Mouse (Mus musculus) neural tube, embryonic 12.5 days (tissue): ENCODE measurements around the gene Cdk17. TPM values are rescaled to one million over a fixed set of nuclear protein-coding genes. Genes with fewer than 3 reads are reported as not detected.

ENCODE experiments used
- ATAC-seq: fragments of 200-750 bp; cut with Nextera tagmentation; 2 replicates; pipeline ENCODE4 v1.8.0; 2017; ENCODE audit warnings: low read depth, mild to moderate bottlenecking, moderate TSS enrichment, moderate library complexity; ENCODE audit not compliant: low FRiP score
- H3K27ac ChIP-seq: fragments of 300-500 bp; sonication (generic); 2 replicates; pipeline ENCODE4 v1.5.1; 2016
- H3K27me3 ChIP-seq: fragments of 300-500 bp; sonication (generic); replicated peaks from 2 replicates; pipeline ENCODE4 v1.6.1; 2016; ENCODE audit warnings: mild to moderate bottlenecking
- H3K36me3 ChIP-seq: fragments of 300-500 bp; sonication (generic); 2 replicates; pipeline ENCODE4 v1.6.1; 2016; ENCODE audit warnings: mild to moderate bottlenecking
- H3K4me1 ChIP-seq: fragments of 300-500 bp; sonication (generic); 2 replicates; pipeline ENCODE4 v1.6.1; 2016
- H3K4me2 ChIP-seq: fragments of 300-500 bp; sonication (generic); replicated peaks from 2 replicates; pipeline ENCODE4 v1.6.1; 2016; ENCODE audit warnings: mild to moderate bottlenecking
- H3K4me3 ChIP-seq: fragments of 300-500 bp; sonication (generic); 2 replicates; pipeline ENCODE4 v1.5.1; 2016
- H3K9ac ChIP-seq: fragments of 300-500 bp; sonication (generic); 2 replicates; pipeline ENCODE4 v1.6.1; 2016; ENCODE audit warnings: mild to moderate bottlenecking
- H3K9me3 ChIP-seq: fragments of 300-500 bp; sonication (generic); 2 replicates; pipeline ENCODE4 v1.6.1; 2016; ENCODE audit warnings: mild to moderate bottlenecking
- WGBS: fragments of 180-500 bp; shearing (Covaris S2); methylation state at CpG from one replicate; pipeline ENCODE4 v1.1.7; 2016; 5-methylcytosine and 5-hydroxymethylcytosine counted together
- polyA plus RNA-seq: library from polyadenylated mRNA; unstranded; fragments of >200 nt; fragmentation: Nextera tagmentation; extraction: Ambion mirVana; gene quantifications from 2 replicates; pipeline ENCODE4 v1.2.1, GENCODE M21; 2016

The Cdk17 gene
- polyA plus RNA-seq, 1 experiment from 2014 or later: 54.1 TPM

DNA sequence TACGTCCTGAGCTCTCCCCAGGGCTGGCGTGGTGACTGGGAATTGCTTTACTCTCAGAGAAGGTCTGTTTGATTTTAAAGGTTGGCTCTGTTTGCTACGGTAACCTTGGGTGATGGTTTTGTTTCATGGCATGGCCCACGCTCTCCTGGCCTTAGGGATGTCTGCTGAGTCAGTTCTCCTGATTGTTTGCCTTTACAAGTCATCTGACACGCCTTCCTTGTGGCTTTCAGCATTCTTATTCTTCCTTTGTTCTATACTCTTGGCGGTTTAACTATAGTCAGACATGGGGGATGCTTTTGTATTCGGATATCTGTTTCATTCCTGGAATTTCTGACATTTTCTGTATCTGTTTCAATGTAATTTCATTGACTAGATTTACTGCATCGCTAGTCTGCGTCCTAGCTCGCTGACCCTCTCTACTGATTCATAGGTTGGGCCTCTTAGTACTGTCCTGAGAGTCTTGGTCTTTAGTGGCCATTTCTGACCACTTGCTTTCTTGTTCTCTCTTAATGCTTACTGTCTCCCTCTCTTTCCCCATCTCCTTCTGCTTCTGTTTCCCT lies 27.8 kb downstream of the Cdk17 start:
- no peaks in the 10 kb centered on the region for H3K36me3 ChIP-seq
- no peaks in the 10 kb centered on the region for H3K9me3 ChIP-seq
- WGBS: 53% methylated on average over 10 of the region's 10 CpGs
- H3K4me2 ChIP-seq: no peak overlapping the region
- no peak for ATAC-seq
- H3K4me3 ChIP-seq: no peak overlapping the region
- no peak overlapping the region for H3K9ac ChIP-seq
- H3K27ac ChIP-seq: no peak overlapping the region
- peaks cover 13% of the 10 kb centered on the region for H3K4me1 ChIP-seq
- no peaks in the 10 kb centered on the region for H3K27me3 ChIP-seq

DNA sequence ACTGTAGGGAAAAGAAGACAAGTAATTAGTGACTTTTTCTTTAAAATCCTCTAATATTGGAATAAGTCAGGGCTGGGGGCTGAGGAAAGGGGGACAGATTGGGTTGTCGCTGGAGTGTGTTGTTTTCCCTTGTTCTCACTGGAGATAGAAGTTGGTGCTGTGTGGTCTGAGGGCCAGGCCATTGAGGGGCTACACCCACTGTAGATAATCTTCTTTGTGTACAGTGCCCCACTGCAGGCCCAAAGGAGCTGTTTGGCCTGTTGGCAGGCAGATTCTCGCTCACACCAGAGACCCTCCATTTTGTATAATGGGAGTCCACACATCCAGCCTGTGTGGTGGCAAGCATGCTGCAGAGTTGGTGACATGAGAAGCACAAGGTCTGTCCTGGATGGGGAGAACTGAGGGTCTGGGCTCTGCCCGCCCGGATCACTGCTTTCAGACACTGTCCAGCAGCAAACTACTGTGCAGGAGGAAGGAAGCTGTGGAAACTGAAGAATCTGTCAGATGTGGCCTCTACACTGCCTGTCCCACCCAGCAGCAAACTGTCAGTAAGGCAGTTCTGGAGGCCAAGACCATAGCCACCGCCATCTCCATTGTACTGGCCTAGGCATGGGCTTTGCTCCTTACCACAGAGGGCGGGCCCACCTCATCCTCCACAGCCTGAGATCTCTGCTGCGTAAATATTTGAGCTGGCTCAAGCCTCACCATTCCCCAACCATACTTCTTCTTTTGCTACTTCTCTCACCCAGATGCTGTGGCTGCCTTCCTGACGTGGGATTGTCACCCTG lies 30.0 kb downstream of the Cdk17 start:
- H3K9ac ChIP-seq: no peak overlapping the region
- H3K27me3 ChIP-seq: no peaks in the 10 kb centered on the region
- H3K27ac ChIP-seq: no peak overlapping the region
- no peak overlapping the region for H3K4me3 ChIP-seq
- H3K4me1 ChIP-seq: peaks cover 27% of the 10 kb centered on the region
- no peaks in the 10 kb centered on the region for H3K9me3 ChIP-seq
- WGBS: 90% methylated on average over 8 of the region's 8 CpGs
- no peaks in the 10 kb centered on the region for H3K36me3 ChIP-seq
- ATAC-seq: no peak
- H3K4me2 ChIP-seq: no peak overlapping the region

DNA sequence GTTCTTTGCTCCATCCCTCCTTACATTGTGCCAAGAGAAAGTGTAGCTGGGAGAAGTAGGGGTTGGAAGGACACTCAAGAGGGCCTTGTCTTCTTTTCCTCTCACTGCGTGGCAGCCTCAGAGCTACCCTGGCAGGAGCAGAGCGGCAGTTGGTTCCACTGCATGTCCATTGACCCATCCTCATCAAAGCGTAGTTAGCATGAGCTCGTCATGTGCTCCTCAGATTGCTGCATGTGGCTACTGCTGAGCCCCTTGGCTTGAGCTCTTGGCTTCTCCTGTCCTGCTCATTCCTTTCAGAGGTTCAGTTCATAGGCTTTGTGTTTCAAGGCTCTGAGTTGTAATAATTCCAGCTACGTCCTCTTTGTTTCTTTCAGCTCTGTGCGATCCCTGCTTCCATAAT lies 36.4 kb downstream of the Cdk17 start:
- H3K4me1 ChIP-seq: peaks cover 14% of the 10 kb centered on the region
- ATAC-seq: no peak
- H3K4me3 ChIP-seq: no peak overlapping the region
- 90% methylated on average over 6 of the region's 6 CpGs for WGBS
- no peak overlapping the region for H3K27ac ChIP-seq
- H3K27me3 ChIP-seq: no peaks in the 10 kb centered on the region
- no peak overlapping the region for H3K4me2 ChIP-seq
- peaks cover 13% of the 10 kb centered on the region for H3K36me3 ChIP-seq
- H3K9ac ChIP-seq: no peak overlapping the region
- H3K9me3 ChIP-seq: no peaks in the 10 kb centered on the region

DNA sequence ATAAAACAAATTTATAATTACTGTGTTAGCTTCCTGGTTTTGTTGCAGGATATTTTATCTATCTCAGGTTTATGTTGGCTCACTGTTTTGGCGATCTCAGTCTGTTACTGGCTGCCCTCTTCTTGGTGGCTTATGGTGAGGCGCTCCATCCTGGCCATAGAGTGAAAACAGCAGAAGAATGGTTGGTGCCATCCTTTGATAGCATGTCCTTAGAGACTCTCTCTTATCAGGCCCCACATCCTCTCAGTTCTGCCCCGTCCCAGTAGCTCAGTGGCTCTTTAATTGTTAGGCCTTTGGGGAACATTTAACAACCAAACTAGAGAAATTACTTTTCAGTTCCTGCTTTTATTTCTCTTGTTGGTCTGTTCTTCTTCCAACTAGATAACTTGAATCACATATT lies 38.3 kb downstream of the Cdk17 start:
- H3K4me3 ChIP-seq: no peak overlapping the region
- H3K4me1 ChIP-seq: peaks cover 14% of the 10 kb centered on the region
- ATAC-seq: no peak
- no peak overlapping the region for H3K4me2 ChIP-seq
- no peak overlapping the region for H3K9ac ChIP-seq
- 91% methylated on average over 3 of the region's 3 CpGs for WGBS
- no peak overlapping the region for H3K27ac ChIP-seq
- H3K9me3 ChIP-seq: no peaks in the 10 kb centered on the region
- H3K36me3 ChIP-seq: peaks cover 13% of the 10 kb centered on the region
- H3K27me3 ChIP-seq: no peaks in the 10 kb centered on the region

DNA sequence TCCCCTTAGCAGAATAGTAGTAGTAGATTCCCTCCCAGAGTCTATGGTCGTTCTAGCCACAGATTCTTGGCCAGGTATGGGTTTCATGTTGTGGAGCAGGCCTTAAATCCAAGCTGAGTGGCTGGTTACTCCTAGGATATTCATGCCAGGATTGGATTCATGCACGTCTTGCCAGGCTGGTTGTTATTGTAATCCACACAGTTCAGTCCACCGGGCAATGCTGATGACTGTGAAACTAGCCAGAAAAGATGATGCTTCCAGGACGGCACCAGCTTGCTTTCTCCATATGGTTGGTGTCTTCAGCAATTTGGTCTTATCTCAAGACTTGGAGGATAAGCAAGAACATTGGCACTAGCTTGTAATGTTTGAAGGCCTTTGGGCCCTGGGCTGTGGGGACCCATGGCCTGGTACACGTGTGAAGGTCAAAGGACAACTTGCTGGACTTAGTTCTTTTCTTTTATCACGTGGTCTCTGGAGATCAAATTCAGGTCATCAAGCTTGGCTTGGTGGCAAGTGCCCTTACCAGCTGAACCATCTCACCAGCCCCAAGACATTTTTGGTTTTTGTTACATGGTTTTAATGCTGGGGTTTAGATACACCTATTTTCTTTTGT lies 41.3 kb downstream of the Cdk17 start:
- no peak for ATAC-seq
- H3K27ac ChIP-seq: no peak overlapping the region
- H3K4me2 ChIP-seq: no peak overlapping the region
- peaks cover 13% of the 10 kb centered on the region for H3K36me3 ChIP-seq
- no peaks in the 10 kb centered on the region for H3K9me3 ChIP-seq
- H3K27me3 ChIP-seq: no peaks in the 10 kb centered on the region
- H3K4me3 ChIP-seq: no peak overlapping the region
- whole genome bisulfite sequencing: 91% methylated on average over 6 of the region's 6 CpGs
- no peak overlapping the region for H3K9ac ChIP-seq
- H3K4me1 ChIP-seq: no peaks in the 10 kb centered on the region

DNA sequence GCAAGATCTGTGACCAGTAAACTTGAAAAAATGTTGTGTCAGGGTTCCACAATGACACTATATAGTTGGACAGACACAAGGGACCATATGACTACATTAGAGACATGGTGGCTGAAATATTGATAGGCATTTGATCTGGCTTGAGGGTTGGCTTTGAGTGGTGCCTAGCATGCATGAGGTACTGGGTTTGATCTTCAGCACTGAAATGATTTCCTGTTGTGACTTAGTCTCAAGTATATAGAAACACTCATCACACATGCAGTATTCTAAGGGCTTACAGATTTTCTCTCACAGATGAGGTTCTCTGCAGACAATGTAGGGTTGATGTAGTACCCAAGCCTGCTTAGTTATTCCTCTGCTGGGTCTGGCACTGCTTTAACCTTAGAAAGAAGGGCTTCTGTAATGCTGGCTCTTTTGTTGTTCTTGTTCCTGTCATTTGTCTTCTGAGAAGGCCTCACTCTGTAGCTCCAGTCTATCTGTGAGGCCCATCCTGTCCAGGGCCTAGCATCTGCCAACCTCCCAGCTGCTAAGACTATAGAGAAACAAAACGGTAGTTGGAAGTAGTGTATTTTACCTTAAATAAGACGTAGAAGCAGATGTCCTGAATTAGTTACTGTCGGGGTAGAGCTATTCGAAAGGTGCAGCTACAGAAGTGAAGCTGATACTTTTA lies 44.7 kb downstream of the Cdk17 start:
- no peak for ATAC-seq
- H3K4me2 ChIP-seq: no peak overlapping the region
- no peaks in the 10 kb centered on the region for H3K27me3 ChIP-seq
- 85% methylated on average over 4 of the region's 4 CpGs for WGBS
- no peak overlapping the region for H3K27ac ChIP-seq
- H3K4me3 ChIP-seq: no peak overlapping the region
- no peak overlapping the region for H3K9ac ChIP-seq
- no peaks in the 10 kb centered on the region for H3K4me1 ChIP-seq
- H3K36me3 ChIP-seq: no peaks in the 10 kb centered on the region
- H3K9me3 ChIP-seq: no peaks in the 10 kb centered on the region

DNA sequence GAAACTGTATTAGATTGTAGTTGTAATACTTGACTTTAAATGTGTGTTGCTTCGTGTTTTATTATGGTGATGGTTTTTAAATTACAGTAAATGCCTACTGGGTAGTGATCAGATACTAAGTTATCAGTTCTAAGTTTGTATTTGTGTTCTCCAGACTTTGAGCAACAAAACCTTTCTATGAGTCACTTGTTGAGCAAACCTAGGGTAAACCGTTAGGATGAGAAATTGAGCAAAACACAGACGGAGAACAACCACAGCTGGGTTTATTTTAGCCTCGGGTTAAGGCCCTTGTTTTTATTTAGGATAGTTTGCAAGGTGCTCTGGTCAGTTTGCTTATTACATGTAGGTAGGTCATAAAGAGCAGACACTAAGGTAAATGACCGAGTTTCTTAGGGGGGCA lies 46.5 kb downstream of the Cdk17 start:
- WGBS: 88% methylated on average over 5 of the region's 5 CpGs
- Histone ChIP-seq H3K27ac (no peak overlapping the region), H3K27me3 (no peaks in the 10 kb centered on the region), H3K4me2 (no peak overlapping the region), H3K36me3 (peaks cover 5% of the 10 kb centered on the region), H3K4me3 (no peak overlapping the region), H3K4me1 (no peaks in the 10 kb centered on the region), H3K9ac (no peak overlapping the region), H3K9me3 (no peaks in the 10 kb centered on the region)
- no peak for ATAC-seq

DNA sequence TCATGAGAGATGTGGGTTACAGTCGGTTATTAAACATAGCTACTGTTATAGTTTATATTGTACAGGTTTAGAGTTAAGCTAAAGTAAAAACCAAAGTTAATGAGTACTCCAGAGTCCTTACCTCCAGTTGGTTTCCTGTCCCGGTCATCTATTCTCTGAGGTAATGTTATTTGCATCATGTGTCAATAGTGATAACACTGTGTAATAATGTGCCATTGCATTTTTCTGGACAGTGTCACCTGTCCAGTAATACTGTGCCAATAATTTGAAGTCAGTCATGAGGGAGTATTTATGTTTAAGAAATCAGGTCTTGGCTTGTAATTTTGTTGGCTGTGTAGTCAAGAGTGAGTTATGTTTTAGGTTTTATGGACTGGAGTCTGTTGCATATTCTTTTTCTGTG lies 52.0 kb downstream of the Cdk17 start:
- Histone ChIP-seq H3K27ac (no peak overlapping the region), H3K27me3 (no peaks in the 10 kb centered on the region), H3K4me1 (no peaks in the 10 kb centered on the region), H3K4me2 (no peak overlapping the region), H3K4me3 (no peak overlapping the region), H3K9me3 (no peaks in the 10 kb centered on the region), H3K36me3 (peaks cover 45% of the 10 kb centered on the region), H3K9ac (no peak overlapping the region)
- ATAC-seq: no peak
- 93% methylated on average over 2 of the region's 2 CpGs for WGBS

DNA sequence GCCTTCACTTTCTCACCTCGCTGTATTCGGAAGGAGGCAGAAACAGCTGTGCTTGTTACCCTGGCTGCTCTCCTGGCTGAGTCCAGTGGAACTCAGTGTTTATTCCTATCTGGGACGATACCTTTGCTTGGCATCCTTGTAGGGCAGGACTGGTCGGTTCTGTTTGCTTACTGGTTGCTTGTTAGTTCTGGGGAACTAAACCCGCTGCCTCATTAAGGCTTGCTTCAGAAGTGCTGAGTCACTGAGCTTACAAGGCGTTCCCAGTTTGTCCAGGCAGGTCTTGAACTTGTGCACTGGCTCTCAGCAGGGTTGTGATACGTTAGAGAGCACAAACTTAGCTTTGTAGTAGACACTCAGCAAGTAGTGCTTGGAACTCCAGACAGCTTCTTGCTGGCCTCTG lies 52.7 kb downstream of the Cdk17 start:
- Histone ChIP-seq H3K9me3 (no peaks in the 10 kb centered on the region), H3K27me3 (no peaks in the 10 kb centered on the region), H3K9ac (no peak overlapping the region), H3K4me2 (no peak overlapping the region), H3K27ac (no peak overlapping the region), H3K4me1 (no peaks in the 10 kb centered on the region), H3K36me3 (peaks cover 51% of the 10 kb centered on the region), H3K4me3 (no peak overlapping the region)
- 87% methylated on average over 7 of the region's 7 CpGs for WGBS
- ATAC-seq: no peak

DNA sequence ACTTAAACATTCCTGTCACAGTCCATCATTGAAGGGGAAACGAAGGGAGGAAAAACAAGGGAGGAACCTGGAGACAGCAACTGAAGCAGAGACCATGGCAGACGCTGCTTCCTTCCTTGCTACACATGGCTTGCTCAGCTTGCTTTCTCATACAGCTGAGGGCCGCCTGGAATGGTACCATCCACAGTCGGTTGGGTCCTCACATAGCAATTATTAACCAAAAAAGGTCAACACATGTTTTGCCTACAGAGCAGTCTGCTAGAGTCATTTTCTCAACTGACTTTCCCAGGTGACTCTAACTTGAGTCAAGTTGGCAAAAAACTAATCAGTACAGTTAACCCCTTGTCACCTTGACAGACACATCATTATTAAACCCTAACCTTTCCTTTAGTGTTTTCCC lies 53.6 kb downstream of the Cdk17 start:
- WGBS: 70% methylated on average over 4 of the region's 4 CpGs
- no peak for ATAC-seq
- Histone ChIP-seq H3K4me2 (no peak overlapping the region), H3K27me3 (no peaks in the 10 kb centered on the region), H3K4me1 (no peaks in the 10 kb centered on the region), H3K9me3 (no peaks in the 10 kb centered on the region), H3K4me3 (no peak overlapping the region), H3K9ac (no peak overlapping the region), H3K27ac (no peak overlapping the region), H3K36me3 (peaks cover 55% of the 10 kb centered on the region)

DNA sequence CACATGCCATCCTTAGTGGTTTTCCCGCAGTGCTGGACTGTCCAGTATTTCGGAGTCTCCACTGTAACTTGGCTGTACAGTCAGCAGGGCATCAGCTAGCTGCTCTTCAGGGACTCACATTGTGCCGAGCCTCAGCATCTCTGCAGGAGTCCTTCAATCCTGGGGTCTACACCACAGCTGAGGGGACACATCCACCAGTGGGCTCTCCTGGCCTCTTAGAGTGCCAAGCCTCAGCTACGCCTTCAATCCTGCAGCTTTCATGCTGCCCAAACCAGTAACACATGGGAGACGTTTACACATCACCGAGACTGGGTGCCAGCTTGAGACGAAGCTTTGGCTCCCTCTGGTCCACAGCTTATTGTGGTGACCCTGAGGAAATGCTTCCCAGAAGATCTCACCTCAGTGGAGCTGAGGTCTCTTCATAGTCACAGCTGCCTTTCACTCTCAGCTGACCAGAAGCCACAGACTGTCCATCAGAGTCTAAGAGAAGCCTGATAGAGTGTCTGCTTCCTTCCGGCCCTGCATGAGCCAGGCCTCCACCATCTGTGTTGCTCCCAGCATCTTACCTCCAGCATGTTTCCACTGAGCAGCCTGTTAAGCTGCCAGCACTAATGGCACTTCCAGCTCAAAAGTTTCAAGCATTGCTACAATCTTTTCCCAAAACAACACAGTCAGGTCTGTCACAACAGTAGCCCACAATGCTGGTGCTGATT lies 54.5 kb downstream of the Cdk17 start:
- 91% methylated on average over 8 of the region's 8 CpGs for WGBS

DNA sequence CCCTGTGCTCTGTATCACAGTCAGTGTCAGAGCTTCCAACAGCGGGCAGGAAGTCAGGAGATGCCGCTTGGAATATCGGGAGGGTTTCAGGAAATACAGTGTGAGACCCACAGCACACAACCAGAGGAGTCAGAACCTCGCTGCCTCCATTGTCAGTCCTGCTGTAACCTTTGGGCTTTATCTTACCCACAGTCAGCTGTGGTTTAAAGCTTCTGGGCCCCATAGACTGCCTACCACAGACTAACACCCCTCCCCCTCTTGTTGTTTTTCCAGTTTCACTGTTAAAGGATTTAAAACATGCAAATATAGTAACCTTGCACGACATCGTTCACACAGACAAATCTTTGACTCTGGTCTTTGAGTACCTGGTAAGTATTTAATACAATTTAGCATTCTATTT lies 65.1 kb downstream of the Cdk17 start:
- H3K9ac ChIP-seq: no peak overlapping the region
- peaks cover 8% of the 10 kb centered on the region for H3K36me3 ChIP-seq
- WGBS: 90% methylated on average over 6 of the region's 6 CpGs
- H3K27me3 ChIP-seq: no peaks in the 10 kb centered on the region
- no peak overlapping the region for H3K27ac ChIP-seq
- no peak for ATAC-seq
- no peak overlapping the region for H3K4me3 ChIP-seq
- H3K4me2 ChIP-seq: no peak overlapping the region
- H3K4me1 ChIP-seq: no peaks in the 10 kb centered on the region
- no peaks in the 10 kb centered on the region for H3K9me3 ChIP-seq

More for the DNA sequence above, 54.5 kb downstream of the Cdk17 start:
- H3K9me3 ChIP-seq: no peaks in the 10 kb centered on the region
- no peak overlapping the region for H3K4me3 ChIP-seq
- no peak for ATAC-seq
- no peaks in the 10 kb centered on the region for H3K27me3 ChIP-seq
- H3K4me1 ChIP-seq: no peaks in the 10 kb centered on the region
- no peak overlapping the region for H3K9ac ChIP-seq
- peaks cover 55% of the 10 kb centered on the region for H3K36me3 ChIP-seq
- H3K4me2 ChIP-seq: no peak overlapping the region
- no peak overlapping the region for H3K27ac ChIP-seq
